Mouse (Mus musculus): ENCODE results near the gene Usp7.
A peak's percentile ranks its signal among the peaks of the same experiment; 100 is the strongest.

GRCm38 (mm10) chr16:8686121-8686870, 105.8 kb downstream of the Usp7 start:
- TF ChIP-seq CTCF (IDR thresholded peaks at IDR 0.05; ENCODE audit: low read depth) (peak; percentile 98), EP300 (IDR thresholded peaks at IDR 0.05; ENCODE audit: low read depth) (no peak)

Measured in liver, postnatal 0 days (tissue).